Mouse (Mus musculus) granulocyte monocyte progenitor cell, adult 5-6 weeks (primary cell): ENCODE measurements around the gene Crybg2. TPM values are rescaled to one million over a fixed set of nuclear protein-coding genes. Genes with fewer than 3 reads are reported as not detected.

Experiments used
- ATAC-seq: replicated peaks from 2 replicates; pipeline ENCODE4 v1.8.0; 2016; ENCODE audit warnings: mild to moderate bottlenecking, moderate TSS enrichment, inconsistent platforms; ENCODE audit not compliant: poor library complexity, severe bottlenecking
- total RNA-seq, 2 experiments: library from RNA; stranded (forward) in 1 of 2; stranded (reverse) in 1 of 2; fragments of 200-712, 200-1000 nt in 1 of 2; fragments of >200 nt in 1 of 2; fragmentation: Nextera tagmentation in 1 of 2; gene quantifications; 2 replicates each; pipeline ENCODE4 v1.2.3; 2014 to 2017

Crybg2 gene
- total RNA-seq, 2 experiments from 2014 or later, result 1.3 TPM; not detected in 1

DNA sequence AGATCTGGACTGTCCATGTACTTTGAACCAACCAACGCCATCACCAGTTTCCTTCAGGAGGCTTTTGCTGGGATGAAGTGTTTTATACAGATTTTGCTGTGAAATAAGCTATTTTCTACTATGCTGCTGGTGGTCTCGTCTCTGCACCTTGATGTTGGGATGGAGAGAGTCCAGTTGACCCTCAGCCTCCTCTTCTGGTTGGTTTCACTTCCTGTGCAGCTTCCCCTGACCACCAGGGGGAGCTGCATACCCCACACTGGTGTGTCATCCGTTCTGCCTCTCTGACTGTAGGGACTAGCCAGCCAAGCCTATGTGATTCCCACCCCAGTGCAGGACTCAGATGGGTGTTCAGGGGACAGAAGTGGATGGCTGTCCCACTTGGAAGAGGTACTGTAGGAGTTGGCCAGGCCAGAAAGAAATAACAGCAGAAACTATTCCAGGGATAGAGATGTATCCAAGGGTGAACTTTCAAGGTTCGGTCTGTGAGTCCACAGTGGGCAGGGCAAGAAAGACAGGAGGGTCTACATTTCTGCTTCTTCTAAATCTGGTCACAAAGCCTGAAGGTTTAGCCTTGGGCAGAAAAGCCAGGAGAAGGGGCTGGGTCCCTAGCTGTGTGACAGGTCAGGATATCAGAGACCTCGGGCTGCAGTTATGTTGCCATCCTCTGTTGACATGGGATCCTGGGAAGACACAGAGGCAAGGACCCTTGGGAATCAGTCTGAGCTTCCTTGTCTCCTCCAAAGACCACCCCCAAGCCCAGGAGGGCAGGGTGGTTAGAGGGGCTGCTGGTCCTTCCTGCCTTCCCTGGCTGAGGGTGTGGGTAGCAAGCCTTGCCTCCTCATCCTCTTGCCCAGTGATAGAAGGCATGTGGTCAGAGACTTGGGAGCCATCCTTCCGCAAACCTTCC is 32.0 kb downstream of the Crybg2 start:
- ATAC-seq, result peak; percentile 43

DNA sequence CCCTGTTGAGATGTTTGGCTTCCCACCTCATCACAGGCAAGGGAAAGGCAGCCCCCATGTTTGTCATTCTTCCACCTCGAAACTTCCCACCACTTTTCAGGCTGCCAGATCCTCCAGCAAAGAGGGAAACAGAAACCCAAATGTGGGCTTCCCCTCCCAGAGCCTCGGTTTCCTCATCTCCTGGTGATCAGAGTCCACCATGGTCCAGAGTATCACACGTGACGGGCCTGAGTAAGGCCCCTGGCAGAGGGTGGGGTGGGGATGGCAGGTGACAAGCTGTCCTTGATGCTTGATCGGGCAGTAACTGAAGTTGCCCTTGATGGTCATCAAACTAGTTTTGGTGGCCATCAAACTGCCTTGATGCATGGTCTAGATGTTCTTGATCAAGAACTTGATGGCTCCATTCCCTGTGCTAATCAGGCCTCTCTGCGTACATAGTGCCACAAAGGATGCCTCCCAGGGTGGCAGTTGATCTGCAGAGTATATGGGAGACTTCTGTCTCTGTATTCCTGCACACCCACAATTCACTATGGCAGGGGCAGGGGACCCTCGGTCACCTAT is 33.5 kb downstream of the Crybg2 start:
- ATAC-seq, result no peak

DNA sequence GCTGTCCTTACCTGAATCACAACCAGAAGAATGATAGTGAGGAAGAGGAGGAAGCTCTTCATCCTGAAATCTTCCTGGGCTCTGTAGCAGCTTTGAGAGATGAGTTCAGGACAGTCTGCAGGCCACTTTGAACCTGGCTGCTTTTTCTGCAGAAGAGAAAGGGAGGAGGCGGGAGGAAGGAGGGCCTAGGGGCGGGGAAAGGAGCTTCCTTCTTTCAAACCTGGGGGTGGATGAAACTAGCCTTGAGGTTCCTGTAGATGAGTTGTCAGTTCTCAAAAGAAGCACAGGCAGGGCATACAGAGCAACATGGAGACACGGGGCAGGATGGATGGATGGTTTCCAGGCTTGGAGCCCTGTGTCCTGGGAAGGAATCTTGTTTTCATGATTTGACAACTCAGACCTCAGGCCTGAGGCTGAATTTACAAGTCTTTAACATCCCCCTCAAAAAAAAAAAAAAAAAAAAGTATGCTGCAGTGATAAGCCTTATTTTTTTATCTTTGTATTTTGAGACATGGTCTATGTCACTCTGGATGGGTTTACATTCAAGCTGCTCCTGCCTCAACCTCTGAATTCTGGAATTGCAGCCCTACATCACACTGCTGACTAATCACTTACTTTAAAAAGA is 34.4 kb downstream of the Crybg2 start, which contains the start of gene Cd52:
TSS of gene Cd52 (minus strand) at position 160 of the 625 bp plus-strand sequence.
- ATAC-seq, result peak; percentile 41

DNA sequence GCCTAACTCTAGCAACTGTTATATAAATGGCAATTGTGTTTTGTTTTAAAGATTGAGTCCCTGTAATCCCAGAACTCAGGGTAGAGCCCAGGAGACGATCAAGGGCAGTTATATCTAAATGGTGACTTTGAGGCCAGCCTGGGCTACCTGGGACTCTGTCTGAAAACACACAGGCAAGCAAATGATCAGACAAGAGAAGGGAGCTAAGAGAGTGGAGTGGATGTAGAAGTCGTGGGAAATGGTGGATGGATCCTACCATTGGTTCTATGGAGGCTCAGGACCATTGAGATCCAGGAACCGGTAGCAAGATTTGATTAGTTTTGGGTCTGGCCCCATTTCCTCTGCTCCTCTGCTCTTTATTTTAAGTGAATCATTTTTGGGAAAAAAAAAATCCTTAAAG is 35.5 kb downstream of the Crybg2 start:
- no peak for ATAC-seq

DNA sequence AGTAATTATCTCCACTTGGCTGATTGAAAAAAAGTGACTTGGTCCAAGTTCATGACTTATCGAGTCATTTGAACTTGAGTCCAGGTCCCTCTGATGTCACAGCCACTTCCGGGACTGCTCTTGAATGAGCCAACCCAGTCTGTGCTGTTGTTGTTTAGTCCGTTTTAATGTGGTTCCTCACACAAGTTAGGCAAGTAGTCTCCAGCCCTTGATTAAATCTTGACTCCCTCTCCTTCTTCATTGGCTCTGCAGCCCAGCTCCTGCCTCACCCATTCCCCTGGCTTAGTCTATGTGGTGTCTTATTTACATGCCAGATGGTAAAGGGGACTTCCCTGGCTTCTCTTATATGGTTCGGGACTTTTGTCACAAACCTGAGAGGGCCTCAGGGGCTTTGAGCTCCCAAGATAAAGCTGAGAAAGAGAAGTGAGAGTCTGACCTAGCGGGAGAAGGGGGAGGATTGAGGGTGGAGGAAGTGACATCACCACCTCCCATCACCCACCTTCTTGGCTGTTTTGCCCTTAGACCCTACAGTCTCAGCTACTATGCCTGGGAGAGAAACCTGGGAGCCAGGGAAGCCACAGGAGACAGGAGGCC is 36.5 kb downstream of the Crybg2 start:
- ATAC-seq, result peak; percentile 56

DNA sequence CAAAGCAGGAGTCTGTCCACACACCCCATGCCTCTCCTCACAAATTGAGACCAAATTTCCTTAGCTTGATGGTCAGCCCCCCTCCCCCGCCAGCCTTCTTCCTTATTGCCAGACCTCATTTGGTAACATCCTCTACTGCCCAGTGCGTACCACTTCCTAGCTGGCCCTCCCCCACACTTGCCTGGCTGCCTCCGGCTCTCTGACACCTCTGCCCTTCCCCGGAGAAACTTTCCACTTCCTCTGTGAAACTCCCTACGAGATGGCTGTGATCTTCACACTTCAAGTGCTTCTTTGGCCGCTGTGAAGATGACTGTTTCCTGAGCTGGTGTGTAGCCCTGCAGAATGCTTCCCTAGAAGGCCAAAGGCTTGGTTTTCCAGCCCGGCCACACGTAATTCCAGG is 38.0 kb downstream of the Crybg2 start:
- ATAC-seq, result peak; percentile 70

DNA sequence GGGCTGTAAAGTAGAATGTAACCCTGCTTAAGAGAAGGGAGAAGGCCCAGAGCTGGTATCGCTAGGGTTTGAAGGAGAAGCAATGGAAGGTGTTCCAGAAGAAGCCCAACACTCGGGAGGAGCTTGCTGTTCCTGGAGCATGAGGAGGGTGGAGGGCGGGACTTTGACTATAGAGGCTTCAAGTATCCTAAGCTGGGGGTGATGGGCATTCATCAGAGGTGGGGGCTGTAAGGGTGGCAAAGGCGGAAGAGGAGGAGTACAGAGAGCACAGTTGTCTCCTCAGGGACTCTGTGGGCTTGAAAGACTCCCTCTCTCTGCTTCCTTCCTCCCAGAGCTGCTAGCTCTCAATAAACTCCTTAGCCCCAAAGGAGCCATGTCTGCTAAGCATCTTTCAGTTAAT is 39.6 kb downstream of the Crybg2 start:
- no peak for ATAC-seq

DNA sequence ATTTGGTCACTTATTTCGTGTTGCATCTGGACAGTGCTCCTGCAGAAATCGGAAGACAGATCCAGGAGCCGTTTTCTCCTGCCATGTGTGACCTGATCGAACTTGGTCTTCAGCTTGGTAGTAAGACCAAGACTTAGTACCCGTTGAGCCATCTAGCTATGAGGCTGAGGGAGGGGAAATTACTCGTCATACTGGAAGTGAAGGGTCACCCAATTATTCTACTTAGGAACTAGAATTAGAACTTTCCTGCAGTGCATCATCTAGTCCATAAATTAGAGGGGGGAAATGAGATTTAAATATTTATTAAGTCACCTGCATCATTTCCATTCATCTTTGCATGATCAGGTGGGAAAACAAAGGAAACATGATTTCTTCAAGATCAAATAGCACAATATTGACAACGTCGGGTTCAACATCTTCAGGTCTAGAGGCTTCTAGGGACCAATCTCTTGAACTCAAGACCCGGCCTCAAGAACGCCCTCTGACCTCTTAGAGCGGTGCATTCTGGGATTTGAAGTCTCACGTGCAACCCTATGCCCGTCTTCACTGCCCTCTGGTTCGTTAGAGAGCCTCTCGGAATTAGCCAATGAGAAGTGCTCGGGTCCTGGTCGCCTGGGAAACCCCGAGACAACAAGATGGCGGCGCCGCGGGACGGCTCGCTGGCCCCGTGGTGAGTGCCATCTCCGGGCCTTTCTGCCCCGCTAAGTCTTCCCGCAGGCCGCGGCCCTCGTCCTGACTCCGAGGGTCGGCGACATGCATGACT is 41.5 kb downstream of the Crybg2 start, which contains the start of gene Ubxn11:
TSS of gene Ubxn11 (plus strand) at position 592 of the 763 bp plus-strand sequence.
- ATAC-seq, result peak; percentile 78

DNA sequence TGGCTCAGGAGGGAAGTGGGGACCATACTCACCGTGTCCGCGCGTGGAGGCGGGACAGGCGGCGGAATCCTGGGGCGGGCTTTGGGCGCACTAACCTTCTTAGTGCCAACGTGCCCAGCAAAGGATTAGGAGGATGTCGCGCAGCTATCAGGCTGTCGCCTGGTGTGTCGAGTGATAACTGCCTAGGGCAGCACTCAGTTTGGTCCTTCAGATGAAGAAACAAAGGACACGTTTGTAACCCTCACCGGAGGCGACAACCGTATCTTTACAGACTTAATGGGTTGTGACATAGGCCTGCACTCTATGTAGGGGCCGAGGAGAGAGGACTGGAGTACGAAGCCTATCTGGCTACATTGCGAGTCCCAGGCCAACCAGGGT is 42.1 kb downstream of the Crybg2 start:
- peak; percentile 29; the same call in 1 of the 2 replicates for ATAC-seq

DNA sequence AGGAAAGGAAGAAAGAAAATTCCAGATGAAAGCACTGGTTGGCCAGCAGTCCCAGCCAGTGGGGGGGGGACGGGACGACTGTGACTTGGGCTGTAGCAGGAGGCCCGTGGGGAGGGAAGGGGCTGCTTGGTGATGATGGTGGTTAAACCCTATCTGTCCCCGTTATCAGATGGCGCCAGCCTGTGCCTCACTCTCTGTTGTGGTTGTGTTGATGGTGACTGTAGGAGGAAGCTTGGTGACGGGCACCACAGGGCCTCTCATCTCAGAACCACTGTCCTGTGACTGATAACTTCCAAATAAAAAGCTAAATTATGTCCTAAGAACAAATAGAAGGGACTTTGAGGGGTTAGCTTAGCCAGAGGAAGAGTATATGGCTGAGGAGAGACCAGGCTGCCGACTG is 45.5 kb downstream of the Crybg2 start:
- ATAC-seq, result no peak

DNA sequence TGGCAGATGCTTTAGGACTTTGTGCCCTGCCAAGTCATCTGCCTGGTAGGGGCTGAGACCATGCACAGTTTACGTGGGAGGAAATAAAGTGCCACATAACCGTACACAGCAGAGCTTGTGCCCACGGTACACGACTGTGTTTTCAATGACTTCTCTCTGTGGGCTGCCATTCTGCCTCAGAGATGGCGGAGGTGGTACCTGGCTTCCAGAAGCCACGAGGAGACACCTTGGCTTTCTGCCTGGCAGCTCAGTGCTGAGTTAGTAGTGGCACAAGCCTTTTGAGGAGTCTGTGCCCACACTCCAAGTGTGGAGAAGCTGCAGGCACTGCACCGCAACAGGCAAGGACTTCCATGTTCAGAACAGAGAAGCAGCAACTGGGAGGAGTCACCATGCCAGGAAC is 47.1 kb downstream of the Crybg2 start:
- no peak for ATAC-seq

DNA sequence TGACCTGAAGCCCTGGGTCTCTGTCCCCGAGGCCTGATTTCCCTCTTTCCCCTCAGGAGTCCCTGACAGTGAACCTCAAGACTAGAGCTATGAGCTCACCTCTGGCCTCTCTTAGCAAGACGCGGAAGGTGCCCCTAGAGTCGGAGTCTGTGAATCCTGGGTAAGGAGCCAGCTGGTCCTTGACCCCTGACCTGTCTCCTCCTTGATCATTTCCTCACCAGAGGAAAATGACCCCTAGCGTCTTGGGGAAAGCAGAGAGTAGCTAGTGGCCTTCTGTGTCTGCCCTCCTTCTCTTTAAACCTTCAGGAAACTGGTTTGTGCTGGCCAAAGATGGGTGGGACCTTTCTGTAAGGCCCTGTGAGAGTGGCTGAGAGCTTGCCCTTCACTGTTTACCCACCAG is 47.6 kb downstream of the Crybg2 start:
- no peak for ATAC-seq

DNA sequence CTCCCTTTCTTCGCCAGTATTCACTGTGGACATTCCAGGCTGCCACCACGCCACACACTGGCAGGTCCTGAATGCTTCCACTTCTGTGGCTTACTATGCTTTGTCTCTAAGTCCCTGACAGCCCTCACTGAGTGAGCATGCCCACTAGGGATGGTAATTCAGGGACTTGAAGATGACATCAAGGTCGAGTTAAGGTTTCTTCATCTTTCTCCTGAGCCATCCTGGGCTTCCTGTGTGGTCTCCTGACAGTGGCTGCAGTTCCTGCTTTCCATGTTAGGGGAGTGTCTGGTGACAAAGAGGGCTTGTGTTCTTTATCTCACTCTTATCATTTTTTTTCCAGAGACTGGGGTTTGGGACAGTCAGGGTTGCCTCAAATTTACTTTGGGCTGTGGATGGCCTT is 50.0 kb downstream of the Crybg2 start:
- ATAC-seq, result peak; percentile 84

DNA sequence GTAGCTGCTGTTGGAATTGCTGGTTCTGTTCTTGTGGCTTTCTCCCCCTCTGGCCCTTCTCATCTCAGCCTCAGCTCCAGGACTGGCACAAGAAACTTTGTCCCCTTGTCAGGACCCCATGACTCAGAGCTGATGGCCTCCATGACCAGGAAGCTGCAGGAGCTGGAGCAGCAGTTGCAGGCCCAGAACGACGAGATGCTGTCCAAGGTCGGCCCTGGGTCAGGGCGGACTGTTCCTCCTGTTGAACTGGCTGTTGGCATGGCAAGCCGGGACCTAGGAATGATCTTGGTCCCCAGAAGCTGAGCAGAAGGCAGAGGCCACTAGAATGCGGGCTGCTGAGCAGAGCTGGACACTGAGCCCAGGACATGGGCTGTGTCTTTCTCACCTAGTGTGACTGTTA is 51.8 kb downstream of the Crybg2 start:
- ATAC-seq, result no peak

DNA sequence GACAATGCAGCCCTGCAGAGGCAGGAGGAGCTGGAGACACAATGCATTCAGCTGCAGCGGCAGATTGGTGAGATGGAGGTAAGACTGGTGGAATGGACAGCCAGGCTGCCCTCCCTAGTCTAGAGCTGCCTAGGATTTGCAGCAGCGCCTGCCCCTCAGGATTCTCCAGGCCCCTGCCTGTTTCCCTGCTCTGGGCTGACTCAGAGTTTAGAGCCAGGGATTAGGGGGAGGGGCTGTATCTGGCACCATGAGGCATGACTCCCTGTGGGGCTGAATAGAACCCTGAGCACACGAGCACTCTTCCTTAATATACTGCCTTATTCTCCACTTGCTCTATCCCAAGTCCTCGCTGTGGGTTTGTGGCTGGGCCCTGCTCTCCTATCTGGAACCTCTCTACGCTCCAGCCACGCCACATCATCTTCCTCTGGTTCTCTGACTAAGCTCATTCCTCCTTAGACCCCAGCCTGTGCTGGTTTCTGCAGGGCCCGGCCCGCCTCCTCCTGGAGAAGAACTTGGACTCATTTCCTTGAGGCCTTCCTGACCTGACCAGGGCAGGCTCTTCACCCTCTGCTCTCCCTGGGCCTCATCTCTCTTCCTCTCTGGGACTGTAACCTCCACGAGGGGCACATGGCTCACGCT is 52.9 kb downstream of the Crybg2 start:
- ATAC-seq, result no peak

DNA sequence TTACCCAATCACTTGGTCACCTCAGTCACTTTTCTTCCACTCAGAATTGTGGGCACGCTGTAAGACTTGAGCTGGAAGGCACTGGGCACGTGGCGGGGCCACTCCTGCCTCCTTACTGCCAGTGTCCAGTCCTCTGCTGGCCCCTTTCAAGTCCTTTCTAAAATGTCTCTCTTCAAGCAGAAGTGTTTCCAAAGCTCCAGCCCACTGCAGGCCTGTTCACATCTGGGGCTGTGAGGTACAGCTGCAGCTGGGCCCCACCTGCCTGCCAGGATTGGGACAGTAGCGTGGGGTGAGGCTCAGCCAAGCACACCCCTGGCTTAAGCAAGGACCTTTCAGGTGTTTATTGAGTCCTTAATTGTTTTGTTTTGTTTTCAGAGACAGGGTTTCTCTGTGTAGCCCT is 53.4 kb downstream of the Crybg2 start:
- ATAC-seq, result no peak

DNA sequence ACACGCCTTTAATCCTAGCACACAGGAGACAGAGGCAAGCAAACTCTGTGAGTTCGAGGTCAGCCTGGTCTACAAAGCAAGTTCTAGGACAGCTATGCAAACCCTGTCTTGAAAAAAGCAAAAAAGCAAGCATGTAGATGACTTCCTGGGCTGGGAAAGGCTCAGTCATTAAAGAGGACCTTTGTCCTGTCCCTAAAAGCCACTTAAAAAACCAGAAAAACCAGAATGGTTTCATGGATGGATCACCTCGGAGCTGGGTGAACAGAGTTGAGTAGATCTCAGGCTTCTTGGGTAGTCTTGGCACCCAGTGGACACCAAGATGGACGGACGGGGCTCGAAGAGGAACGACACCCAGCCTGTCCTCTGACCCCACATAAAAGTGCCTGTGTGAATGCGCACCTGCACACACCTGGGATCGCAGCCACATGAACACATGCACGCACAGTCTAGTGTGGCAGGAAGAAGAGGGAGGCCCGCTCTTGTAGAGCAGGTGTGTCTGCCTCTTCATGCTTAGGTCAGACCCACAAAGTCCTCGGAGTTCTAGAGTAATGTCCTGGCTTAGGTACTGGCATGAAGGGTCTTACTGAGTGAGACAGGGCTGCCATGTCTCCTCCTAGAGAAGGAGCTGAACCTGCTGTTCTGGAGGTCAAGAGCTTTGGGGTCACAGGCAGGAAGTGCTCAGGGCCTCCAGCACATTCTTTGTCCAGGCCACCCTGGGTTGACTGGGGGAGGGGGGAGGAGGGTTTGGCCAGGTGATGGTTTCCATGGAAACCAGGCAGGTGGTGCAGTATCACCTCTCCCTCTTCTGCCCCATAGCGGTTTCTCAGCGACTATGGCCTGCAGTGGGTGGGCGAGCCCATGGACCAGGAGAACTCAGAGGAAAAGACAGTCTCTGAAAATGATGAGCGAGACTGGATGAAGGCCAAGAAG is 54.9 kb downstream of the Crybg2 start:
- ATAC-seq, result no peak

DNA sequence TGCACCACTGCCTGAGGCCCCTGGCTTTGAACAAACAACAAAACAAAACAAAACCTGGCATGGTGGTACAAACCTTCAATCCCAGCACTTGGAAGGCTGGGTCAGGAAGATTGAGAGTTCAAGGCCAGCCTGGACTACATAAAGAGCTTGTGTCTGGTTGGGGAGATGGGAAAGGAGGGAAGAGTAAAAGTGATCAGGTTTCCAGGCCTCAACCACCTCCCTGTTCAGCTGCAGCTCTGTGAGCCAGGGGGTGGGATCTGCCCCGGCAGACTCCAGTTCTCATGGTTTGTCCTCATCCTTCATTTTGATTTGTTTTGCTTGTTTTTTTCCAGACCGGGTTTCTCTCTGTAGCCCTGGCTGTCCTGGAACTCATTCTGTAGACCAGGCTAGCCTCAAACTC is 55.9 kb downstream of the Crybg2 start:
- ATAC-seq, result no peak

DNA sequence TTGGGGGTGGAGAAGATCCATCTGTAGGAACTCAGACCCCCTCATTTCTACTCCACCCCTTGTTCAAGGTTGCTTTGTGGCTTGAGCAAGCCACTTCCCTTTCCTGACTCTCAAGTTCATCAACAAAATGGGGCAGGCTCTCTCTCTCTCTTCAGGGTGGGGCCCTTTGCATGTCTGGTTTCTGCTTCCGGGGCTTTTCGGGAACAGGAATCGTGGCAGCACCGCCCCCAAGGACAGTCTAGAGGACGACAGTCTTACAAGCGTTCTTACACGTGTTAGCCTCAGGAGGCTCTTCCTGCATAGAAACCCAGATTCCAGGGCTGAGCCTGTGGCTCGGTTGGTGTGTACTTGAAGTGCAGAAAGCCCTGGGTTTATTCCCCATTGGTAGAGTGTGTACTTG is 56.4 kb downstream of the Crybg2 start:
- ATAC-seq, result peak; percentile 76
